Mouse (Mus musculus) spleen, adult 12 weeks (tissue): ENCODE measurements around the gene Uap1.
"Not testable (repeated sequence)": the region's sequence is repeated elsewhere in the genome, so short reads cannot be mapped to it uniquely, and the experiment has no call there.

ENCODE experiments used
- DNase-seq: peaks from one replicate; pipeline ENCODE4 v3.0.0; 2022; ENCODE audit warnings: low spot score

Uap1 gene

DNA sequence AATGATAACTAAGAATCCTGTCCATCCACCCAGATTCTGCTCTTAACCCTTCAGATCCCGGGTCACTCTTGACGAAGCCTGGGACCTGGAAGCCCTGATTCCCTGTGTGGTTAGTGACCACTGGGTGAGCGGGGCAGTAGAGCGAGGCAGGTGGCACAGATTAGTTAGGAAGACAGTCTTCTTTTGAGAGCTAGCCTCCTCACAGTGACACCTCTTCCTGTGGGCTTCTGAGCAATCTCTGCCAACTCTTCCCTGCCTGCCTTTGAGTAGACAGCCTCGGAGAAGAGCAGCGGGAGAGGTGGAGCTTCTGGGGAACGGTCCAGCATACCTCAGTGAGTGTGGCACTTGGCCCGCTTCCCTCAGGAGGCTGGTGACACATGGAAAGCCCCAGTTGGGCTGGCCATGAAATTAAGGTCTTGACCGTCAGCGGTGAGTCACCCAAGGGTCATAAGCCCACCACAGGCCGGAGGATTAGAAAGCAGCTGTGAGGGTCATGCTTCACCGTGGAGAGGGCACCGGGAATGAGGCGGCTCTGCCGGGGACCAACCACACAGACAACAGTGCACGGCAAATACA lies 63.0 kb downstream of the Uap1 start:
- DNase-seq: no peak

DNA sequence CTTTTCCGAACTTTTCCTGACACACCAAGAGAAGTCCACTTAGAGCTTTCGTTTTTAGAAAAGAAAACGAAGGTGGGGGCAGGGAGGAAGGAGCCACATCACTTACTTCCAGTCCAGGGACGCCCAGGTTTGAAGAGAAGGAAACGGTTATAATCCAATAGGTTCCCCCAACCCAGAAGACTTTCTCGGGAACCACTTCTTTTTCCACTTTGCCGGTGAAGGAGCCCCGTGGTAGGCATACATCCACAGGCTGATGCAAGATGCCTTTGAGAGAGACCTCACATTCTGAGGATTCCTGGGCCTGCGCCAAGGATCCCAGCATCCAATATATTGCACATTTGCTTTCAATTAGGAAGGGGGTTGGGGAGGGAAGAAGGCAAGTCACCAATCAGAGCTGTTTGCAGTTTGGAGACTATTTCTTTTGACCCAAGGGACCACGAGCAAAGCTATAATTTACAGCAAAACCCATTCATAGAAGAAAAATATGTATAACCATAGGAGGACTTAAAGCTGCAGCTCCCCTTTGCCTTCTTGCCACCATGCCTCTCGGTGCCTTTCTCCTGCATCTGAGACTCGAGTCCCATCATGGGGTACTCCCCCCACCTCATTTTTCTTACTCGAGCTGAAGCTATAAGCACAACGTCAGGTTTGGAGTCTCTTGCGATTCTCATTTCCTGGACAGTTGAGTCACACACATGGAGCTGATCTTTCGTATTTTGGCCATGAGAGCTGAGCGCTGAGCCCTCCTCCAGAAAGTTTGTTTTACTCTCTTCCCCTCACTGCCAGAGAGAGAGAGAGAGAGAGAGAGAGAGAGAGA lies 64.0 kb downstream of the Uap1 start, which contains the start of gene Ddr2:
TSS of gene Ddr2 (minus strand) at position 247 of the 817 bp plus-strand sequence.
- no peak for DNase-seq

DNA sequence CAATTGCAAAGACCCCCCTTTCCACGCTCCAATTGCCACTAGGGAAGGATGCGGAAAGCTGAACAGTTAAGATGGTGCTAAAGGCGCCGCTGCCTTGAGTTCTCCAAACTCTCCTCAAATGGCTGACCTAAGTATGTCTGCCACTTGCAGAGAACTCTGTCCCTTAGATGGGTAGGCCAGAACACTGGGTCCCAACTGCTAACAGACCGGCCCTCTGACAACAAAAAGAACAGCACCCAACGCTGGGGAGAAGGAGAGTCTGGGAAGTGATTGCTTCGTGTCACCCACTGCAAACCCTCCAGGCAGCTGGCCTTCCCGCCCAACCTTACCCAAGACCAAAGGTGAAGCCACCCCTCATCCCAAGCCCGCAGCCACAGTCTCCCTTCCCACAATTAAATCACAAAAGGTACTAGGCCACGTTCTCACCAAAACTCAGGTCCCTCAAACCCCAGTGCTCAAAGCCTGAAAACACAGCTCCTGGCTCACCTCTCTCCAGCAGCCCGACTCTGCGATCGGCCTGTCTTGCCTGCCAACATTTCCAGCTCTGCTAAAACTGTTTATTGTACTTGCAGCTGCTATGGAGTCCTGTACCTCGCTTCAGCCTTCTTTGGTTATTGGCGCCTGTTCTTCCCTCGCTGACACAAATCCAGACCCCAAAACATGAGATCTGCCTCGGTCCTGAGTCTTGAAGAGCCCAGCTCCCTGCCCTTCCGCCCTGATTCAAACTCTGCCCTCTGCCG lies 64.8 kb downstream of the Uap1 start:
- no peak for DNase-seq

DNA sequence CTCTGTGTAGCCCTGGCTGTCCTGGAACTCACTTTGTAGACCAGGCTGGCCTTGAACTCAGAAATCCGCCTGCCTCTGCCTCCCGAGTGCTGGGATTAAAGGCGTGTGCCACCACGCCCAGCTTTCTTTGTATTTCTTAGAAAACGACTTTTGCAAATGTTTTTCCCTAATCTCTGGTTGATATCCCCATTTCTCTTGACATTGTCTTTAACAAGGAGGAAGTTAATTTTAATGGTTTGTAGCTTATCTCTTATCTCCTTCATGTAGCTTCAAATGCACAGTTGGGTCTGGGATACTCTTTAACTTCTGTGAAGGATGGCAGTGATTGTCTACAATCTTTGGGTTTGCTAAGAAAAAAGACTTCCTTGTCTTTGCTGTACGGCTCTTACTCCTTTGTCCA lies 71.9 kb downstream of the Uap1 start:
- DNase-seq: not testable (repeated sequence)
